Mouse (Mus musculus) thymus, postnatal 10 days (tissue): ENCODE results near the gene Wdtc1.
A peak's percentile ranks its signal among the peaks of the same experiment; 100 is the strongest.

Experiments
- DNase-seq, 2 experiments: peaks; one replicate each; pipeline ENCODE4 v3.0.0; 2021; ENCODE audit warnings: low spot score in 2 of 2

Wdtc1 gene

GRCm38 (mm10) chr4:133281951-133282481 lies 71.3 kb downstream of the Wdtc1 start:
- no peak for DNase-seq

- no peak for DNase-seq
Measured at GRCm38 (mm10) chr4:133281513-133281912, 71.8 kb downstream of the Wdtc1 start.

- DNase-seq, result no peak
Measured at GRCm38 (mm10) chr4:133278482-133278881, 74.8 kb downstream of the Wdtc1 start.

- DNase-seq, result no peak
Measured at GRCm38 (mm10) chr4:133278067-133278466, 75.2 kb downstream of the Wdtc1 start.

- peak; percentile 90 to 95 for DNase-seq
Measured at GRCm38 (mm10) chr4:133277104-133278026, 75.9 kb downstream of the Wdtc1 start, which contains the start of gene Tmem222. Tmem222 (minus strand) TSS chr4:133277792.

- no peak for DNase-seq
Measured at GRCm38 (mm10) chr4:133270929-133271328, 82.4 kb downstream of the Wdtc1 start.

- DNase-seq, result no peak
Measured at GRCm38 (mm10) chr4:133269596-133269995, 83.7 kb downstream of the Wdtc1 start.

- no peak for DNase-seq
Measured at GRCm38 (mm10) chr4:133268931-133269330, 84.3 kb downstream of the Wdtc1 start.

GRCm38 (mm10) chr4:133266248-133266880 lies 86.9 kb downstream of the Wdtc1 start:
- DNase-seq, result no peak

- no peak for DNase-seq
Measured at GRCm38 (mm10) chr4:133265759-133266158, 87.5 kb downstream of the Wdtc1 start.

GRCm38 (mm10) chr4:133265297-133265696 lies 88.0 kb downstream of the Wdtc1 start:
- DNase-seq, result no peak

- no peak for DNase-seq
Measured at GRCm38 (mm10) chr4:133264559-133264958, 88.7 kb downstream of the Wdtc1 start.

- no peak for DNase-seq
Measured at GRCm38 (mm10) chr4:133263756-133264155, 89.5 kb downstream of the Wdtc1 start.

GRCm38 (mm10) chr4:133262882-133263281 lies 90.4 kb downstream of the Wdtc1 start, which contains the start of gene Sytl1:
Sytl1 (minus strand) TSS chr4:133263113.
- peak in 1 of 2 experiments; percentile 37 for DNase-seq

- DNase-seq, result no peak
Measured at GRCm38 (mm10) chr4:133262375-133262765, 90.9 kb downstream of the Wdtc1 start.

- peak; percentile 66 to 68 for DNase-seq
Measured at GRCm38 (mm10) chr4:133261641-133262374, 91.5 kb downstream of the Wdtc1 start.

- DNase-seq, result no peak
Measured at GRCm38 (mm10) chr4:133257798-133258408, 95.4 kb downstream of the Wdtc1 start.

- DNase-seq, result no peak
Measured at GRCm38 (mm10) chr4:133257230-133257629, 96.1 kb downstream of the Wdtc1 start.

GRCm38 (mm10) chr4:133256820-133257219 lies 96.5 kb downstream of the Wdtc1 start:
- DNase-seq, result no peak

- DNase-seq, result no peak
Measured at GRCm38 (mm10) chr4:133255392-133255791, 97.9 kb downstream of the Wdtc1 start.

- no peak for DNase-seq
Measured at GRCm38 (mm10) chr4:133253412-133253811, 99.9 kb downstream of the Wdtc1 start.
